Mouse (Mus musculus): ENCODE results near the gene Alg13. TPM values are rescaled to one million over a fixed set of nuclear protein-coding genes. Genes with fewer than 3 reads are reported as not detected.

The Alg13 gene
- total RNA-seq, 2 experiments from 2014 or later = 4.1 to 5.6 TPM

Small RNAs within 50 kb of the gene (microRNA-seq; reads per million reads assigned to microRNA genes)
- gene Mir680-2 = 0 reads per million in 2 experiments

Other genes with a start within 250 kb of the Alg13 start
- under 1 TPM; 0.07 to 0.23 TPM for gene A730046J19Rik, start 164.1 kb upstream of the Alg13 start, total RNA-seq (2021)
- not detected for gene Trpc5os, start 138.8 kb downstream of the Alg13 start, total RNA-seq (2021)